Mouse (Mus musculus) large intestine, adult 2 months (tissue): ENCODE measurements at regions not wholly inside any gene's neighbourhood (a gene's known extent, or its start where the extent isn't known, plus 50 kb on each side); places are given as distances from the start of the nearest gene placed in this dataset.
A peak's percentile ranks its signal among the peaks of the same experiment; 100 is the strongest.
"Not testable (repeated sequence)": the region's sequence is repeated elsewhere in the genome, so short reads cannot be mapped to it uniquely, and the experiment has no call there.

Experiments used
- DNase-seq: peaks from one replicate; pipeline ENCODE4 v3.0.0-alpha.2; 2012; ENCODE audit warnings: low read depth, low spot score
- WGBS: fragments of 180-500 bp; shearing (Covaris S2); methylation state at CpG from one replicate; pipeline ENCODE4 v1.1.7; 2018; 5-methylcytosine and 5-hydroxymethylcytosine counted together

DNA sequence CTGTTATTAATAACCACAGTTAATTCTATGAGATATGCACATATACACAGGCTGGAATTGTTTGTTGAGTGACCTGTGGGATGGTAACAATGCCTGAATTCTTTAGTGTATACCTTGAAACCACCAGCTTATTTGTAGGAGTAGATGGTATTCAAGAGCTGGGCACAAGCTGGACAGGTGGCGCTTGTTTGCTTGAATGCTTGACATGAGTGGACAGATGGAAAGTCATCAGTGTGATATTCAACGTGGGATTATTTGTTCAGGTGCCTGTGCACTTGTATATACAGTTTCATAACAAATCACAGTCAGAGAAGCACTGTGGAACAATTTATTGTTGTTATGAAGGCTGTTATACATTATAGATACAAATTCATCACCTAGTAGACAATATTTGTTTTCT lies 245.5 kb upstream of the Tmprss15 start:
- WGBS = 52% methylated on average over 2 of the region's 2 CpGs

DNA sequence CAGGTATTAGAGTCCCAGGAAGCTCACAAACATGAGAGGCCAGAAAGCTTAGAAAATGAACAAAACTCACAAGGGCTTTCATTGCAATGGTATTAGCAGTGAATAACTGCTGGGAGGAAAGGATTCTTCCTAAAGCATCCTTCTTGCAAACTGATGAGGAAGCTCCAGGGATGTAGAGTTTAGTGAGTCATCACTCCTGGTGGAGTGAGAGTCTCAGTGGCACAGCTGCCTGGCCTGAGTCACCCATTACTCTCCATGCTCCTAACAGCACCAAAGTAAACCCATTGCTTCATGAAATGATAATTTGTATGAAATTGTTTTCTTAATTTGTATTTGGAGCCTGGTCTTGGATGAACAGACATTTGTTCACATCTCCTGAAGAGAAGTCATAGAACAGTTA lies 245.1 kb upstream of the Tmprss15 start:
- no peak for DNase-seq

More for the DNA sequence above, 245.5 kb upstream of the Tmprss15 start:
- no peak for DNase-seq

DNA sequence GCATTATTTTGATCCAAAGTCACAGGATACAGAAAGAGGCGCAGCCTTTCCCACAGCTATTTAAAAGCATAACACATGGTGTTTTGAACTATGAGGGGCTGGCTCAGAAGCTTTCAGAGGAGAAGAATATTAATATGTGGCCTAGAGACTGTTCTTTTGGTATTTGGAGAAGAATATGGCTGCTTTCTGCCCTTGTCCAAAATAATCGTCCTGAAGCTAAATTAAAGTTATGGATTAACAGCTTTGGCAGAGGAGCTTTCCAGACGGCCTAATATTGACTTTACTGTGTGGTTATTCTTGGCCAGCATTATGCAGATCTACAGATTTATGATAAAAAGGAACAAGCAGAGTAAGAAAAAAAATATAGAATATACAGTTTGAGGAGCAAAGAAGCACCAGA lies 222.4 kb upstream of the Tmprss15 start:
- DNase-seq = no peak
- WGBS = 57% methylated on average over 3 of the region's 3 CpGs

DNA sequence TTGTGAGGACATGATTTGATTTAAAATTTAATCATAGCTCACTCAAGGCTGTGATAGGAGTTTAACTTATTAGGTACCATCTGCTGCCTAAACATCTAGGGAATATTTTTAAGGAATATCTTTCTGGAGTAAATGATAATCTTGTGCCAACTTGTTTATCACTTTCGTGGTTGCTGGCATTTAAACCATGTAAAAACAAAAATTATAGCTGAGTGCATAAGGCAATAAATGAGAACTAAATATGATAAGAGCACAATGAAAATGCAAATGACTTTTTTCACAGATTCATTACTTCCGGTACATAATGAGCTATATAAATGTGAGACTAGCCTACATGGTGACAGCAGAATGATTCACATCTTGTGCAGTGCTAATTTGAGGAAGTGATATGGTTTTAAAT lies 221.8 kb upstream of the Tmprss15 start:
- DNase-seq = no peak
- 55% methylated on average over 2 of the region's 2 CpGs for WGBS

DNA sequence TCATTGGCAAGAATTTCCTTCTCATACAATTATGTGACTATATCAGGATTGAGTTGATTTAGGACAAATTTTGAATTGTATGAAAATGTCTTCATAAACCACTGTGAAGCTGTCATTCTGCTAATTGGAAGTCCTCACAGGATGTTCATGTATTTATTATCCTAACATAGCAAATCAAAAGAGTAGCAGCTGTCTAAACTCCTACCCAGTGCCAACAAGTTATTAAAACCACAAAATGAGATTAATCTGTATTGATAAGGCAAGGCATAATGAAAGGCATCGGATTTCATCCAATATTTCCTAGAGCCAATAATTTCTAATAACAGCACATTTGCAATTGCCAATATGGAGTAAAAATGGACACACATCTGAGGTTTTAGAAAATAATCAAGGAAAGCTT lies 217.6 kb upstream of the Tmprss15 start:
- WGBS = 88% methylated on average over 1 of the region's 1 CpGs
- no peak for DNase-seq

DNA sequence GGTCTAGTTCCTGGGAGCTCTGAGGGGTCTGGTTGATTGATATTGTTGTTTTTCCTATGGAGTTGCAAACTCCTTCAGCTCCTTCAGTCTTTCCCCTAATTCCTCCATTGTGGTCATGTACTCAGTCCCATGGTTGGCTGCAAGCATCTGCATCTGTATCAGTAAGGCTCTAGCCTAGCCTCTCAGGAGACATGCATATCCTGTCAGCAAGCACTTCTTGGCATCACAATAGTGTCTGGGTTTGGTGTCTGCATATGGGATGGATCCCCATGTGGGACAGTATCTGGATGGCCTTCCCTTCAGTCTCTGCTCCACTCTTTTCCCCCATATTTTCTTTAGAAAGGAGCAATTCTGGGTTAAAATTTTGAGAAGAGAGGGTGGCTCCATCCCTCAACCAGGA lies 205.7 kb upstream of the Tmprss15 start:
- not testable (repeated sequence) for DNase-seq

DNA sequence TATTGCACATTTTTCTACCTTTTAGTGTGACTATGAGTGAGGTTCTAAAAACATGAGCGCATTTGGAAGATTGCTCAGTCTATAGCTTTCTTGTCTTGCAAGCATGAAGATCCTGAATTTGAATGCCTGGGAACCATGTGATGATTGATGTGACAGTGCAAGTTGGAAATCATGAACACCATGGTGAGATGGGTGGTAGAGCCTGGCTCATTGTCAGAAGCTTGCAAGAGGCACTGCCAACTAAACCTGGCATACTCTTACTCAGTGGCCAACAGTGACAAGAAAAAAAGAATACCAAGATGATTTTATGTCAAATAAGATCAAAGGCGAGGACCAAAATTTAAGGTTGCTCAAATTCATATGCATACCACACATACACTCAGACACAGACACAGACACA lies 188.1 kb upstream of the Tmprss15 start:
- no peak for DNase-seq
- WGBS = 86% methylated on average over 2 of the region's 2 CpGs

DNA sequence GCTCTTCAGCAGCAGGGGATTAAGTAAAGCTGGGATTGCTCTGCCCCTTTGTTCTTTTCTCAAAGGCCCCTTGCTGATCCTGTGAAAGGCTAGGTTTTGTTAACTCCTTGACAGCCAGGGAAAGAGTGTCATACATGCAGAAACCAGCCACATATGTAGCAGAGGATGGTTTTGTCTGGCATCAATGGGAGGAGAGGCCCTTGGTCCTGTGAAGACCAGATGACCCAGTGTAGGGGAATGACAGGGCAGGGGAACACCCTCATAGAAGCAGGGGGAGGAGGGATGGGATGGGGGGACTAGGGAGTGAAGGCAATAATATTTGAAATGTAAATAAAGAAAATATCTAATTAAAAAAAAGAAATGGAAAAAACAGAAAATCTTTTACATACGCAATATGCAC lies 165.6 kb upstream of the Tmprss15 start:
- 98% methylated on average over 1 of the region's 1 CpGs for WGBS
- no peak for DNase-seq

DNA sequence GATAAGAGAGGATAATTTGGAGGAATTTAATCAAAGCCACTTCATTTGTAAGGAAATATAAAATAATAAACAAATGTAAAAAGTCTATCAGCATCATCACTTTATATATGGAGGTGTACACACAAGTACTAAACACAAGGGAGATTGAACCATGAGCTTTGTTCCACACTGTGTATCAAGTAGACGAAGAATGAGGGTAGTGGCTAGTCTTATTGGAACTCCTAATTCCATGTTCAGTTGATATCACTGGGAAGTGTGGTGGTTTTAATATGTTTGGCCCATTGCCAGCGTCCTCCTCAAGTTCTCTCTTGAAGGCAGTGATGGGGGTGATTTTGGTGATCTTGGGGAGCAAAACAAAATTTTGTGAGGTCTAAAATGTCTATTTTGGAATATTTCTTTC lies 165.2 kb upstream of the Tmprss15 start:
- no peak for DNase-seq
- 46% methylated on average over 2 of the region's 2 CpGs for WGBS

DNA sequence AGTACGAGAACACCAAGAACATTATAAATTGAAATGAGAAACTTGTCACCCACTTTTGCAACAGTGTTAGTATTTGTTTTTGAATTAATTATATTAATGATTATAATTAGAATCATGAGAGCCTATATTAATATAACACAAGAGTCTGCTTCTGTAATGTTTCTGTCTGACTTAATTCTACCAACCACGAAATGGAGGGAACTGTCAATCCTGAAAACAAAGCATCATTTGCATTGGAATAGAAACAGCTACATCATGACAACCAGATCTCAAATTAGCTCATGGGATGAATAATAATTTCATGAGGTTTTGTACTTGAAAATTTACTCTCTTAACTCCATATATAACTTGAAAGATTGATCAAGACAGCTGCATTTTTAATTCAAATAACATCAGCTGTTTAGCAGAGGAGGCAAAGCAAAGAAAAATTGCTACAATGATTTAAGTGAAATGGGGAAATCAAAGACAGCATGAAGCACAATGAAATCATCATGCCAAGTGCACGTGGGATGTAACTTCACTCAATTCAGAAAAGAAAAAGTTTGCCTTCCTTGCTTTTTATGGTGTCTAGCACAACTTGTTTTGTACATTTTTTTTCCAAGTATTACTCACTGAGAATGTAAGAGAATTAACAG lies 150.1 kb upstream of the Tmprss15 start:
- DNase-seq = no peak
- WGBS = 61% methylated on average over 3 of the region's 3 CpGs

DNA sequence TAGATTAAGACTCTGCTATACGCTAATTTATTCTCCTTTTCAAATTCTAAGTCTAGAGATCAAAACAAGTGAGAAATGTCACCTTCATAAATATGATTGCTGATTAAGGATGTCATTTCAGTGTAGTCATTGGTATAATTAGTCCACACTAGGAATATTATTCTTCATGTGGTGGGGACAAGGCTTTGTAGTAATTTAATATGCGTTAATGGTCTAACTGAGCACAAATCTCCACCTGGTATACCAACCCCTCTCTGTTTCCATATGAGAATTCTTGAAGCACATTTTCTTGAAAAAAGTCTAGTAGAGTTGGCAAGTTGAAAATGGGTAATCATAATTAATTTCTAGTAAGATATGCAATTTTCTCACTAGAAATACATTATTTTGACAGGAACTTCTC lies 149.3 kb upstream of the Tmprss15 start:
- DNase-seq = no peak
- 79% methylated on average over 2 of the region's 2 CpGs for WGBS

DNA sequence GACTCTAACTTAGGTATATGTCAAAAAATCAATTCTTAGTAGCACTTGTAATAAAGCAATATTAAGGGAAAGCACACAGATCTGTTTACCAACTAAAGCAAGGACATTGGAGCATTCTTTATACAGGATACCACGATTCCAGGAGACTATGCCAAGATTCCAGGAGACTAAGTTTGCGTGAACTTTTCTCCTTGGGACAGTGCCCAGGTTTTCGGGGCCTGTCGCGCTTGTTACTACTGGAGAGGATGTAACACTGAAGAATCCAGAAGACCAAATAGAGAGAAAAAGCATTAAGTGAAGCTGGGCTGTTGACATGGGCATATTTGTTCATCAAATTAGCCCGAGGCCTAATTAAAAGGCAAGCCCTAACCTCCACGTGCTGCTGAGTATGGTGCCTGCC lies 100.3 kb upstream of the Tmprss15 start:
- WGBS = 63% methylated on average over 7 of the region's 7 CpGs
- no peak for DNase-seq

DNA sequence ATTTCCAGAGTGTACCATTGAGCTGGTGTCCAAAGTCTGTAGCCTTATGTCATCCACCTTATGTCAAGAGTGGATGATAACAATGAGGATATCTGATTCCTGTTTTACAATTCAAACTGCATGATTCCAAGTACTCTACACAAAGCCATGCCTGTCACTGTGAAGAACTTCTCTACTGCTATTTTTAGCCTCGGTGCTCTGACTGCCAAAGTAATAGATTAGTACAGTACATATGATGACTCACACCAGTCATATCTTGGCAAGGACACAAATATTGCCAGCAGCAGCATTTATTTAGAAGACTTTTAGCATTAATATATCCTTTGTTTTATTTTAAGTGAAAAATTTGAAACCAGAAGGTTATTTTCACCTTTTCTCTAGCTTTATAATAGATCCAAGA lies 95.6 kb upstream of the Tmprss15 start:
- 45% methylated on average over 1 of the region's 1 CpGs for WGBS
- no peak for DNase-seq

DNA sequence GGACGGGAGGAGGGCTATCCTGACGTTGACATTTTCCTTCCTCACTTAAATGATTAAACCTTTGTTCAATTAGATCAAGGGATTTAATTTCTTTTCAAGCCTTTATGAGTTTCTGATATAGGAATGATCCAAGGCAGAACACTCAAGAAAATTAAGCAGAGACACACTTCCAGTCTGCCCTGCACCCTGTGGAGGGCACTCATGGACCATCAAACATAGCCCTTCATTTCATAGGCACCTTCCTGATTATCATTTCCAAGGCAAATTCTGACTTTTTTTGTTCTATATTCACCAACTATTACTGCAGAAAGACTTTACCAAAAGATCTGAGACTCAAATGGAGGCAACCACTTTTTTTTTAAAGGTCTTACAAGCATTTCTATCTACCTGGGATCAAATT lies 91.6 kb upstream of the Tmprss15 start:
- no peak for DNase-seq
- 65% methylated on average over 2 of the region's 2 CpGs for WGBS

DNA sequence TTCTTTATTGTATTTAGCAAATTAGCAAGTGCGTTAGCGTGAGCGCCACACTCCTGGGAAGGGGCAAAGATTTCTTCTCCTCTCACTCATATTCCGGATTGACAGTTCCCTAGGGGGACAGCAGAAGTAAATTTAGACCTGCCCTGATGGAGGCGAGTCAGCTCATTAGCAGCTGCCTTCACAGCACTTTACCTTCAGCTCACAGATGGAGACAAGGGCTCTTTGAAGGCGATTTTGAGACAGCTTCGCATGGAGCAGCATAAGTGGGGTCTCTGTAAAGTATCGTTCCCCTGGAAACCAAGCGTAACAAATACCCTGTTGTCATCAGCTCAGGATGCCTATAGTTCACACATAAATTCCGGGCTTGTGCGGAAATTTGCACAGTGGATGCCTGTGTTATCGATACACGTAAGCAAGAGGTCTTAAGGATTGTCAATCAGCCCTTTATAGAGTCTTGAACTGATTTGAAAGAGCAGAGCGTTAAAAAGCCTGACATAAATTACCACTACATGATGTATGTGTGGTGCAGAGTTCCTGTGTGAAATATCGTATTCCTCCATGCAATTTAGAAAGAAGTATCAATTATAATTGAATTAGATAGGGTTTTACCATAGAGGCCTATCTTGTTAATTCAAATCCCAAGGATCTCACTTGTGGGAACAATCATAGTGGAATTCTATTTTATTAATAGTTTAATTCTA lies 86.6 kb upstream of the Tmprss15 start:
- no peak for DNase-seq
- WGBS = 83% methylated on average over 15 of the region's 15 CpGs

DNA sequence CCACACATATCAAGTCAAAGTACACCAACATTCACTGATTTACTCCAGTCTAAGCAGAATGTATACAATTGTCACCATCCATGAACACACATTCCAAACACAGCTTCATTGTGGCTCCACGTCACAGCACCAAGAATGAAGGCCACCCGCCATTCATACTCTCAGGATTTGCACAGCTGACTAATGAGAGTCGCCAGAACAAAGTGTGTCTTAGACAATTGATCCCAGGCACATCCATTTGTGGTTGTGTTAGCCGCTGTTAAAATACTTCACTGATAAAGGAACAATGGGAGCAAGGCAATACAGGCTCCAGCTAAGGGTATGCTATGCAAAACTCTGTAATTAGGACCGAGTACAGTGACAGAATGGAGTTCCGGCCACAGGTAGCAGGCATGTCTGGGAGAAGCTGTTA lies 85.9 kb upstream of the Tmprss15 start:
- no peak for DNase-seq
- WGBS = 62% methylated on average over 6 of the region's 6 CpGs

DNA sequence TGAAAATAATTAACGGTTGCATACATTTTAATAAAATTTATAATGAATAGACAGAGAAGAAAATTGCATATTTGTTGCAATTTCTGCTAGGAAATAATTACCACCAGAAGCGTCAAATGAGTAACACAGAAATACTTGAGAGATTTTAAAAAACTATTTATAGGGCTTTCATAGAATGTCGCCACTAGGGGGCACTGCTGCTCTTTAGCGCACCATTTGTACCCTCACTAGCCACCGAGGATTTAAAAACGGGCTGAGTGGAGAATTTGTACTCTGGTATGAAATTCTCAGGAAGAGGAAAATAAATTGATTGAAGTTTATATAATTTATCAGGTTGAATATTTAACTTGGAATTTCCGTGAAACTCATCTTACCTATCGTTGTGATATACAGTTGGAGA lies 77.3 kb upstream of the Tmprss15 start:
- WGBS = 15% methylated on average over 8 of the region's 8 CpGs
- DNase-seq = peak; percentile 1

DNA sequence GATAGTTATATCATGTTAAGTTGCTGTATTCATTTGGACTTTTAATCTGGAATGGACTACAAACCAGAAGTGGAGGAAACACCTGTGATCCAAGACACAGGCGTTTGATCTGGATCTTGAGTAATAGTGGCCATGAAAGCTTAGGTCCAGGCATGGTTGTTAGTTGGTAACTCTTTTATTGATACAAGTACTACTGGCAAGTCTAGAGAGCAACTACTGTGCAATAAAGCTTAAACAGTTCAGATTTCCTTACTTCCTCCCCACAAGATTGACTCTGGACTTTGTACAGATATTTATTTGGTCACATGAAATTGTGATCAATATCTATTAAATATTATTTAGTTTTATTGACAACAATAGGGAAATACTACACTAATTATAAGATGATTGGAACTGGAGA lies 51.9 kb upstream of the Tmprss15 start:
- DNase-seq = no peak
- WGBS = 58% methylated on average over 1 of the region's 1 CpGs
